Mouse (Mus musculus) thymus, postnatal 36 days (tissue): ENCODE results near the gene Cwf19l2.
"Not testable (repeated sequence)": the region's sequence is repeated elsewhere in the genome, so short reads cannot be mapped to it uniquely, and the experiment has no call there.

Experiments used
- DNase-seq, 2 experiments: peaks; one replicate each; pipeline ENCODE4 v3.0.0; 2022; ENCODE audit warnings: mixed read lengths in 2 of 2

The Cwf19l2 gene

DNA sequence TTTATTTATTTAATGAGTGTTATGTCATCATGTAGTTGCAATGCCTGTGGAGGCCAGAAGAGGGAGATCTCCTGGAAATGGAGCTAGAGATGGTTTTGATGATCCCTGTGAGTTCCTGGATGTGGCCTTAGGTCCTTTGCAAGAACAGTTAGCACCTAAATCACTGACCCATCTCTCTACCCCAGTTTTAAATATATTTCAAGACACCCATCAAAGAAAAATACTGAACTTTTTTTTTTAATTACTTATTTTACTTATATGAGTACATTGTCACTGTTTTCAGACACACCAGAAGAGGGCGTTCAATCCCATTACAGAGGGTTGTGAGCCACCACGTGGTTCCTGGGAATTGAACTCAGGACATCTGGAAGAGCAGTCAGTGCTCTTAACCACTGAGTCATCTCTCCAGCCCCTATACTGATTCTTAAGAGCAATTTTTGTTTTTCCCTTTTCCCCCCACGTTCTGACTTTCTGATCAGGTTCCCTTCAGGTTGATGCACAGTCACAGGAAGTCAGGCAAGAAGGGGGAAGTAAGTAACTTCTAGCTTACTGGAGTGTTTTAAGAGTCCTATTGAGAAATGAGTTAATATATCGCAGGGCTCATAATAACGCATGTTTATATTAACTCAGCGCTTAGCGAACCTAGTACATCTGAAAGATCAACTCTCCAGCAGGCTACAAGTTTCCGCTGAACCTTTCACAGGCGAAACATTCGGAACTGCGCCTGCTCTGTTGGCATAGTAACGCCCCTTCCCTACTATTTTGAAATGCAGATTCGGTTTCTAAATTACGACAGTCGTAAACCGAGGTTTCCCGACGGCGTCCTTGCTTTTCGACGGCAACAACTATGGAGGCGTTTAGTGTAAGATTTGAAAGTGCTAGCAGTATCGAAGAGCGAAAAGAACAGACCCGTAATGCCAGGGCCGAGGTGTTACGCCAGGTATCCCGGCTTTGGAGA, at the start of gene Cwf19l2:
Cwf19l2 (plus strand) TSS at position 342 of the 958 bp plus-strand sequence.
- peak; percentile 71 to 82 for DNase-seq

DNA sequence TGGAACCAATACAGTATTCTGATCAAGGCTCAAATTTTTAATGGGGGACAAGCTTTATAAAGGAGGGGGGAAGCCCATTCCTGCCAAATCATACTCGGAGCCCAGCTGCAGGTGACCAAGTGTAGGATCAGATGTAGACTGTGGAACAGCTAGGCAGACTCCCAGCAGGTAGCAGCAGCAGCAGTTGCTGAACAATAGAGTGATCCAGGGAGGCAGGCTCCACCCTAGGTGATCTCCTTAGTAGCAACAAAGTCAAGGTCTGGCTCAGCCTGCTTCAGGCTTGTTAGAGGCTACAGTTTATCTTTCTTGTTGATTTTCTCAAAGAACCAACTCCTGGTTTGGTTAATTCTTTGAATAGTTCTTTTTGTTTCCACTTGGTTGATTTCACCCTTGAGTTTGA, 27.1 kb upstream of the Cwf19l2 start:
- DNase-seq, result not testable (repeated sequence)

DNA sequence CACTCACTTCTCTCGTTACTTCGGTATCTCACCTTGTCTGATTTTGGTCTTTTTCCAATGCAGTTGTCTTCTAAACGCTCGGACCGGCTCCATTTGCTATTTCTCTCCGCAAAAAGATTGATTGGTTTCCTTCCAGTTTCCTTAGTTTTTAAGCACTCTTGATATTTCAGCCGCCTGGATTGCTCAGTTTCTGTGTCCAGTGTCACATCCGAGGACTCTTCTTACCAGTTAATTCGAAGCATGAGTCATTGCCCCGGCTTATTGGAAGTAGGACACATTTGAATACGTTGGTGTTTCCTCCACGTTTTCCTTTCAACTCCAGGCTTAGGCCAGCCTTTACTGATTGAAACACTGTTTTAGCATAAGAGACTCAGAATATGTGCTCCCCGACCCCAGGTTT, 980 bp downstream of the Cwf19l2 start:
- DNase-seq, result peak in 1 of 2 experiments; percentile 4

DNA sequence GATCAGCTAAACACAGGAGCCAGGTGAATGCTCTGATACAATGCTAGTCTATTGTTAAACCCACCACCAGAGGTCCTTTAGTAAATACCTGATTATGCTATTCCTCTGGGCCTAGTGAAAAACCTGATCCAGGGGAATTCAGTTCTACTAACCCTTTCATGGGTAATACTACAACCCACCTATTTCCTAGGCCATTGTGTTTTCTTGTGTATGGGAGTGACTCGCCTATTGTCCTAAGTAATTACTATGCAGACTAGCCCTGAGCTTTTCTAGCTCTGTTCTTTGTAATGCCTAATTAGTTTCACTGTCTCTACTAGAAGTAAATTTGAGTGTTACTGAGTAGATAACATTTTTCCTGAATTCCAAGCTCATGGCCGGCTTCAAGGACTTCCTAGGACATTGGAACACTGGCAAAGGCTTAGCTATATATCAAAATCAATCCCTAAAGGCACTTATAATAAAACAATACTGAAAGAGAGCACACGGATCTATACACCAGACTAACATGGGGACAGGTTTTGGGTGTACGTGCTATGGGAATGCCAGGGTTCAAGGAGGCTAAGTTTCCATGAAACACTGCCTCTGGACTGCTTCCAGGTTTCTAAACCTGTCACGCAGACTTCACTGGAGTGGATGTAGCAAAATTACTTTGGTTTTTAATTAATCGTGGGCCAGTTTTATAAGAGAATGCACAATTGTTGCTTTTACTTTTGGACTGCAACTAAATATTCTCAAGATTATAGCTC, 36.3 kb downstream of the Cwf19l2 start:
- DNase-seq, result not testable (repeated sequence)

DNA sequence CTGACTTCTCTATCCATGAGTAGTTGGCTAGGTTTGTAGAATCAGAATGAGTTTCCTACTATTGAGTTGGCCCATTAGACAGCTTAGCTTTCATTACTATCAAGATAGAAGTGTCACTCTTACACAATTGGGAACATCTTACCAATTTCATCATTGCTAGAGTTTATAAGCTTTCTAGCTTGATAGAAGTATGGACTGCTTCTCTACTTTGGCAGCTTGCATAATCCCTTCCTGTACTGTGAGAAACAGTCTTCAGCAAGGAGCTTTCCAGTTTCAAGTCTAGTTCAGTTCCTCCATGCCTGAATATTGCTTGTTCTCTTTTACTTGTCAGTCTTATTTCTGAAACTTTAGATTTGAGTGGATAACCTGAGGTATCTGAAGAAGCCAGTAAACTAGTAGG, 68.5 kb downstream of the Cwf19l2 start:
- DNase-seq, result no peak

DNA sequence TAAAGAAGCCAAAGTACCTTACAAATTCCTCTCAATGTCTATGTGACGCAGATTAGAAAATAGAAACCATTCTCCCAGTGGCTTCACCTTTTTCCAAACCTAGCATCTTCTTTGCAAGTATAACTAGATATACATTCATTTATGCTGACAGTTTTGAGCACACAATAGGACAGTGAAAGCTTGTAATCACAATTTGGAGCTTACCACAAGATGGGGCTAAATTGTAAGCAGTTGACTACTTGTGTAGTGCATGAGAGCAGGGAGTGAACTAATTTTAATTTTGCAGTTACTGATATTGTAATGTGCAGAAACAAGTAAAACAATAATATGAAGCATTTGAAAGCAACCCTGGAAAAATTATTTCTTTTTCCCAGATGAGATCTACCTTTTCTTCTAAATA, 115.3 kb downstream of the Cwf19l2 start:
- DNase-seq, result no peak

DNA sequence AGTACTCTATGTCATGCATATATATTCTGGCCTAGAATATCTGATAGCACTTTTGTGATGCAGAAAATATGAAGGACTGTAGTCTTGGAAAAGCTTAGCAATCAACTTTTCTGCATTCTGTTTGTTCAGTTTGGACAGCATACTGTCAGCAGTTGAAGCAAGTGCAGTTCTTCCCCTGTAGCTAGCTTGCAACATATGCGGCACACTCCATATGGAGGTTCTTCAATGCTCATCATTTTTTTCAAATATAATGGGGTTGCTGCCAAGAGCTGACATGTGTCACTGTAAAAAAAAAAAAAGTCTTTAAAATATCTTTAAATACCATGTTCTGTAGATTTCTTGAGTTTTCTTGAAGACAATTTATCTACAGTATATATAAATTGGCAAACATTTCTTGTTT, 115.8 kb downstream of the Cwf19l2 start:
- no peak for DNase-seq

DNA sequence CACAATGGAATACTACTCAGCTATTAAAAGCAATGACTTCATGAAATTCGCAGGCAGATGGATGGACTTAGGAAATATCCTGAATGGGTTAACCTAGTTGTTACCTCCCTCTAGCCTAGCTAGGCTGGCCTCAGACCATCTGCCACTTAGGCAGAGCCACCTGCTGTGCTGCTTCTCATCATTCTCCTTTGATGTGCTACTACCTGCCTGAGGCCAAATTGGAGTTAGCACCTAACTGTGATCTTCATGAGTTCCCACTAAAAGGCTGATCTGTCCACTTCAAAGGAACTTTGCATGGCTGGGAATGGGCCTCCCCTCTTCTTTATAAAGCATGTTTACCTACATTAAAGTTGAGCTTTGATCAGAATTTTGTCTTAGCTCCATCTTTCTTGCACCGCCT, 117.6 kb downstream of the Cwf19l2 start:
- DNase-seq, result no peak
